Mouse (Mus musculus) CH12.LX (cell line): Measurements from ENCODE around the gene Tmem240. TPM values are rescaled to one million over a fixed set of nuclear protein-coding genes. Genes with fewer than 3 reads are reported as not detected.

Source experiments
- DNase-seq: peaks from one replicate; pipeline ENCODE4 v3.0.0-alpha.2; 2013; ENCODE audit errors: extremely low read depth
- H3K27ac ChIP-seq: 2 replicates; pipeline ENCODE4 v1.5.1; 2012; ENCODE audit warnings: low read depth, mild to moderate bottlenecking, control low read depth, moderate library complexity; ENCODE audit not compliant: insufficient read depth
- H3K27me3 ChIP-seq: replicated peaks from 2 replicates; pipeline ENCODE3; 2012; ENCODE audit warnings: inconsistent platforms
- H3K36me3 ChIP-seq, 2 experiments: replicated peaks in 1 of 2; 2 replicates each; pipeline versions ENCODE3 to v1.6.1; 2012; ENCODE audit warnings: inconsistent platforms in 1 of 2, low read length in 1 of 2, mild to moderate bottlenecking in 1 of 2, mixed read lengths in 1 of 2, moderate library complexity in 1 of 2; ENCODE audit not compliant: control insufficient read depth in 1 of 2, insufficient read depth in 1 of 2
- H3K4me1 ChIP-seq, 2 experiments: 2 replicates each; pipeline ENCODE4 v1.6.1; 2012; ENCODE audit warnings: inconsistent platforms in 1 of 2, moderate library complexity in 1 of 2; ENCODE audit not compliant: insufficient read depth in 2 of 2, control insufficient read depth in 1 of 2
- H3K4me2 ChIP-seq: 2 replicates; pipeline ENCODE4 v1.6.1; 2012; ENCODE audit warnings: low read depth, mild to moderate bottlenecking, control low read depth; ENCODE audit not compliant: poor library complexity, insufficient read depth, severe bottlenecking
- H3K4me3 ChIP-seq, 3 experiments: fragments of 150-350 bp in 1 of 3; sonication (generic) in 1 of 3; replicated peaks in 1 of 3; 2 replicates each; pipeline versions ENCODE3 to v1.5.1; 2011 to 2012; ENCODE audit warnings: low read depth in 2 of 3, low read length in 2 of 3, mild to moderate bottlenecking in 2 of 3, moderate library complexity in 2 of 3, control low read depth in 1 of 3, improper control_type of control experiment in 1 of 3, inconsistent platforms in 1 of 3, mixed read lengths in 1 of 3; ENCODE audit not compliant: poor library complexity in 1 of 3
- H3K79me2 ChIP-seq: replicated peaks from 2 replicates; pipeline ENCODE4 v1.6.1; 2012; ENCODE audit warnings: mild to moderate bottlenecking, moderate library complexity; ENCODE audit not compliant: control insufficient read depth, poor library complexity, insufficient read depth, severe bottlenecking; ENCODE audit errors: extremely low read depth
- H3K9ac ChIP-seq: 2 replicates; pipeline ENCODE4 v1.6.1; 2012; ENCODE audit warnings: low read depth, mild to moderate bottlenecking, control low read depth, moderate library complexity; ENCODE audit not compliant: insufficient read depth
- H3K9me3 ChIP-seq: replicated peaks from 2 replicates; pipeline ENCODE3; 2012; ENCODE audit warnings: low read length, inconsistent platforms, mixed read lengths
- BHLHE40 ChIP-seq: IDR thresholded peaks from 2 replicates; pipeline ENCODE4 v1.6.1; 2011; ENCODE audit warnings: mild to moderate bottlenecking, low read depth, low read length, improper control_type of control experiment
- CHD1 ChIP-seq: IDR thresholded peaks from 2 replicates; pipeline ENCODE4 v1.6.1; 2012; ENCODE audit warnings: low read depth, low read length, improper control_type of control experiment, inconsistent platforms
- CHD2 ChIP-seq: IDR thresholded peaks from 2 replicates; pipeline ENCODE4 v1.6.1; 2011; ENCODE audit warnings: low read length, improper control_type of control experiment
- E2F4 ChIP-seq: IDR thresholded peaks from 2 replicates; pipeline ENCODE4 v1.6.1; 2011; ENCODE audit warnings: low read depth, low read length, improper control_type of control experiment; ENCODE audit not compliant: insufficient replicate concordance
- ELF1 ChIP-seq: IDR thresholded peaks from 2 replicates; pipeline ENCODE4 v1.6.1; 2014; ENCODE audit warnings: low read depth, mild to moderate bottlenecking, inconsistent platforms, low read length, improper control_type of control experiment
- EP300 ChIP-seq: IDR thresholded peaks from 2 replicates; pipeline ENCODE4 v1.6.1; 2011; ENCODE audit warnings: low read length, improper control_type of control experiment
- HCFC1 ChIP-seq: IDR thresholded peaks from 2 replicates; pipeline ENCODE4 v1.6.1; 2012; ENCODE audit warnings: low read depth, mild to moderate bottlenecking, inconsistent platforms, low read length, improper control_type of control experiment
- IRF4 ChIP-seq: IDR thresholded peaks from 2 replicates; pipeline ENCODE4 v1.6.1; 2014; ENCODE audit warnings: low read depth, mild to moderate bottlenecking, inconsistent platforms, low read length, improper control_type of control experiment
- JUN ChIP-seq: IDR thresholded peaks from 2 replicates; pipeline ENCODE4 v1.6.1; 2011; ENCODE audit warnings: low read depth, mild to moderate bottlenecking, low read length, improper control_type of control experiment, moderate library complexity; ENCODE audit not compliant: insufficient read depth
- JUND ChIP-seq: conservative IDR thresholded peaks from 2 replicates; pipeline ENCODE4 v1.6.1; 2011; ENCODE audit warnings: low read depth, low read length, improper control_type of control experiment
- KAT2A ChIP-seq: IDR thresholded peaks from 2 replicates; pipeline ENCODE4 v1.6.1; 2012; ENCODE audit warnings: low read length, improper control_type of control experiment, inconsistent platforms; ENCODE audit not compliant: insufficient replicate concordance
- MAFK ChIP-seq: IDR thresholded peaks from 2 replicates; pipeline ENCODE4 v1.6.1; 2011; ENCODE audit warnings: low read length, improper control_type of control experiment; ENCODE audit not compliant: insufficient replicate concordance
- MAX ChIP-seq: IDR thresholded peaks from 2 replicates; pipeline ENCODE4 v1.6.1; 2011; ENCODE audit warnings: low read length, improper control_type of control experiment
- MAZ ChIP-seq: IDR thresholded peaks from 2 replicates; pipeline ENCODE4 v1.6.1; 2012; ENCODE audit warnings: low read depth, mild to moderate bottlenecking, inconsistent platforms, low read length, improper control_type of control experiment, moderate library complexity
- MEF2A ChIP-seq: IDR thresholded peaks from 2 replicates; pipeline ENCODE4 v1.6.1; 2014; ENCODE audit warnings: low read depth, mild to moderate bottlenecking, inconsistent platforms, low read length, improper control_type of control experiment, borderline replicate concordance
- MYC ChIP-seq: IDR thresholded peaks from 2 replicates; pipeline ENCODE4 v1.6.1; 2011; ENCODE audit warnings: low read depth, mild to moderate bottlenecking, improper control_type of control experiment, low read length
- NRF1 ChIP-seq: IDR thresholded peaks from 2 replicates; pipeline ENCODE4 v1.6.1; 2014; ENCODE audit warnings: low read depth, mild to moderate bottlenecking, inconsistent platforms, low read length, improper control_type of control experiment, moderate library complexity
- PAX5 ChIP-seq: IDR thresholded peaks from 2 replicates; pipeline ENCODE4 v1.6.1; 2012; ENCODE audit warnings: low read length, inconsistent platforms, mixed read lengths
- POLR2A ChIP-seq: IDR thresholded peaks from 2 replicates; pipeline ENCODE4 v1.6.1; 2011; ENCODE audit warnings: low read depth, mild to moderate bottlenecking, improper control_type of control experiment, low read length
- RAD21 ChIP-seq: IDR thresholded peaks from 2 replicates; pipeline ENCODE4 v1.6.1; 2011; ENCODE audit warnings: low read depth, mild to moderate bottlenecking, low read length, improper control_type of control experiment, moderate library complexity
- RCOR1 ChIP-seq: conservative IDR thresholded peaks from 2 replicates; pipeline ENCODE4 v1.6.1; 2012; ENCODE audit warnings: low read depth, mild to moderate bottlenecking, inconsistent platforms, low read length, improper control_type of control experiment
- SIN3A ChIP-seq: IDR thresholded peaks from 2 replicates; pipeline ENCODE4 v1.6.1; 2012; ENCODE audit warnings: low read length, improper control_type of control experiment, inconsistent platforms
- SMC3 ChIP-seq: IDR thresholded peaks from 2 replicates; pipeline ENCODE4 v1.6.1; 2011; ENCODE audit warnings: low read depth, low read length, improper control_type of control experiment
- TCF12 ChIP-seq: IDR thresholded peaks from 2 replicates; pipeline ENCODE4 v1.6.1; 2014; ENCODE audit warnings: low read depth, mild to moderate bottlenecking, inconsistent platforms, low read length, improper control_type of control experiment
- USF2 ChIP-seq: conservative IDR thresholded peaks from 2 replicates; pipeline ENCODE4 v1.6.1; 2011; ENCODE audit warnings: low read depth, low read length, improper control_type of control experiment
- ZKSCAN1 ChIP-seq: IDR thresholded peaks from 2 replicates; pipeline ENCODE4 v1.6.1; 2012; ENCODE audit warnings: low read depth, inconsistent platforms, low read length, improper control_type of control experiment, borderline replicate concordance
- ZNF384 ChIP-seq: IDR thresholded peaks from 2 replicates; pipeline ENCODE4 v1.6.1; 2012; ENCODE audit warnings: low read depth, low read length, improper control_type of control experiment, inconsistent platforms
- dilution Hi-C: fragments of 300-500 bp; cut with MboI; formaldehyde crosslinking; loops from 2 replicates; pipeline ENCODE4 v1.14.3; 2020; ENCODE audit warnings: low sequenced_read_pairs; ENCODE audit not compliant: extremely low pct_unique_long_range_greater_than_20kb, extremely low pct_ligation_motif_present
- in situ Hi-C: fragments of 300-500 bp; cut with MboI; formaldehyde crosslinking; loops from 3 replicates; pipeline ENCODE4 v1.14.3; 2019; ENCODE audit warnings: low sequenced_read_pairs, low pct_ligation_motif_present, low pct_unique_long_range_greater_than_20kb, mixed read lengths
- polyA plus RNA-seq: library from polyadenylated mRNA; unstranded; fragments of >175 nt; gene quantifications from 2 replicates; pipeline ENCODE4 v1.2.1, GENCODE M21; 2012; ENCODE audit warnings: low read depth; ENCODE audit not compliant: insufficient read length
- total RNA-seq, 2 experiments: library from RNA; depleted of rRNA; stranded (reverse); fragments of 300-350 nt in 1 of 2; fragments of >200 nt in 1 of 2; gene quantifications; 2 replicates each; pipeline ENCODE4 v1.2.3; 2012 to 2014

Gene Tmem240
- total and polyA plus RNA-seq, 3 experiments = 0.14 to 0.38 TPM; not detected in 1

GRCm38 (mm10) chr4:155779498-155779897 lies 44.9 kb downstream of the Tmem240 start:
- H3K4me1 ChIP-seq = peaks cover 12 to 35% of the 10 kb centered on the region in 2 experiments
- H3K79me2 ChIP-seq = no peaks in the 10 kb centered on the region
- no peak overlapping the region for H3K27ac ChIP-seq
- no peak for TF ChIP-seq ZKSCAN1
- TF ChIP-seq PAX5 = no peak
- TF ChIP-seq CHD1 = no peak
- TF ChIP-seq E2F4 = no peak
- TF ChIP-seq TCF12 = no peak
- TF ChIP-seq USF2 = no peak
- no peak for TF ChIP-seq CHD2
- TF ChIP-seq HCFC1 = no peak
- TF ChIP-seq MEF2A = no peak
- TF ChIP-seq JUN = no peak
- TF ChIP-seq MAFK = no peak
- no peak for TF ChIP-seq ELF1
- TF ChIP-seq ZNF384 = no peak
- no peak for TF ChIP-seq JUND
- TF ChIP-seq IRF4 = no peak
- no peak for TF ChIP-seq RCOR1
- no peak for TF ChIP-seq BHLHE40
- no peak for TF ChIP-seq MAZ
- no peak overlapping the region for H3K4me3 ChIP-seq
- no peak for DNase-seq
- H3K36me3 ChIP-seq = no peaks in the 10 kb centered on the region
- no peaks in the 10 kb centered on the region for H3K9me3 ChIP-seq
- in situ Hi-C loops = no loop called here
- dilution Hi-C loops = no loop called here
- H3K27me3 ChIP-seq = peaks cover 26% of the 10 kb centered on the region
- H3K9ac ChIP-seq = no peak overlapping the region
- H3K4me2 ChIP-seq = no peak overlapping the region

- H3K9ac ChIP-seq = no peak overlapping the region
- H3K4me1 ChIP-seq = peaks cover 2 to 30% of the 10 kb centered on the region in 2 experiments
- H3K4me2 ChIP-seq = no peak overlapping the region
- H3K27ac ChIP-seq = no peak overlapping the region
- dilution Hi-C loops (no loop called here), in situ Hi-C loops (no loop called here)
- no peak for DNase-seq
- no peaks in the 10 kb centered on the region for H3K36me3 ChIP-seq
- H3K9me3 ChIP-seq = no peaks in the 10 kb centered on the region
- no peak overlapping the region for H3K4me3 ChIP-seq
- no peaks in the 10 kb centered on the region for H3K79me2 ChIP-seq
- TF ChIP-seq ELF1 (no peak), RCOR1 (no peak), ZKSCAN1 (no peak), RAD21 (no peak), HCFC1 (no peak), JUND (no peak), MEF2A (no peak), MAFK (no peak), PAX5 (no peak), IRF4 (no peak), MAZ (no peak), ZNF384 (no peak), EP300 (no peak), POLR2A (no peak), NRF1 (no peak), SIN3A (no peak), SMC3 (no peak), MAX (no peak), MYC (no peak), KAT2A (no peak)
- peaks cover 34% of the 10 kb centered on the region for H3K27me3 ChIP-seq
These were observed 46.3 kb downstream of the Tmem240 start for GRCm38 (mm10) chr4:155780895-155781294.
